Mouse (Mus musculus) erythroblast, embryonic 14.5 days (primary cell): Measurements from ENCODE around the gene Sec23a.

Source experiments
- GATA1 ChIP-seq: IDR thresholded peaks from 2 replicates; pipeline ENCODE4 v1.6.1; 2012; ENCODE audit warnings: low read length, inconsistent platforms, mixed read lengths
- TAL1 ChIP-seq: IDR thresholded peaks from 3 replicates; pipeline ENCODE4 v1.6.1; 2012; ENCODE audit warnings: low read length, inconsistent platforms, mixed read lengths

DNA sequence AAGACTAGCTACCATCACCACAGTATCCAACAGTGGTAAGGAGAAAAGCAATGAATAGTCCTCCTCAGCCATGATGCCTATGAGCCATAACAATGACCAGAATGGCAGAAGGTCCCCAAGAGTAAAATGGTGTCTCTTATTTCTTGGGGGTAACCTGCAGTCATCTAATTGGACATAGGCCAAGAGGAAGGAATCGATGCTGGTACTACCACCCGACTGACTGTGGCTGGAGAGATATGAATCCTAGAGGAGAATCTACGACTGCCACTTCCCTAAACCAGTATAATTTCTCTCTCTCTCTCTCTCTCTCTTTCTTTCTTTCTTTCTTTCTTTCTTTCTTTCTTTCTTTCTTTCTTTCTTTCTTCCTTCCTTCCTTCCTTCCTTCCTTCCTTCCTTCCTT lies 40.7 kb upstream of the Sec23a start:
- TF ChIP-seq GATA1 (no peak), TAL1 (no peak)
